Mouse (Mus musculus) cerebellum, adult 8-10 months (tissue): ENCODE data around the gene Reps2.
A peak's percentile ranks its signal among the peaks of the same experiment; 100 is the strongest.

Experiments used
- DNase-seq: peaks from one replicate; pipeline ENCODE4 v3.0.0; 2022

The Reps2 gene

DNA sequence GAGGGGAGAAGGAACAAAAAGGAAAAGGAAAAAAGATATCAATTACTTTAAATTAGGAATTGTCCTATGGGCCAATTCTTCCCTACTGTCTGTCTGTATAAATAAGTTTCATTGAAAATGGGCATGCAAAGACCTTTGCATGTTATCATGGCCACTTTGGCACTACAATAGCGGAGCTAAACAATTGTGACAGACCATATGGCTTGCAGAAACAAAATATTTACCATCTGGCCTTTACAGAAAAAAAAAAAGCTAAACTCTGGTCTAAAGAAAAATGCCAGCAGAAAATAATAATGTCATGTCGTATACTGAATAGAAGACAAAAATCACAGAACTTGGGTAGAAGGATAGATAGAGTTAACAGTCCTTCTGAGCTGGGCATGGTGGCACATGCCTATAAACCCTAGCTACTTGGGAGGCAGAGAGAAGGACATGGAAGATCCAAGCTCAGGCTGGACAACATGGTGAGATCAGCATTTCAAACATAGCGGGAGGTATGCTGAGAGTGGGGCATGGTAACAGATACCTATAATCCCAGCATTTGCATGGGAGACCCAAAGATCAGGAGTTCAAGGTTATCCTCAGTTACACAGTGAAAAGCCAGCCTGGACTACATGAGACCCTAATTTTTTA is 54.2 kb downstream of the Reps2 start:
- no peak for DNase-seq

- no peak for DNase-seq
These were observed 59.1 kb downstream of the Reps2 start for GRCm38 (mm10) chrX:162584349-162584748.

DNA sequence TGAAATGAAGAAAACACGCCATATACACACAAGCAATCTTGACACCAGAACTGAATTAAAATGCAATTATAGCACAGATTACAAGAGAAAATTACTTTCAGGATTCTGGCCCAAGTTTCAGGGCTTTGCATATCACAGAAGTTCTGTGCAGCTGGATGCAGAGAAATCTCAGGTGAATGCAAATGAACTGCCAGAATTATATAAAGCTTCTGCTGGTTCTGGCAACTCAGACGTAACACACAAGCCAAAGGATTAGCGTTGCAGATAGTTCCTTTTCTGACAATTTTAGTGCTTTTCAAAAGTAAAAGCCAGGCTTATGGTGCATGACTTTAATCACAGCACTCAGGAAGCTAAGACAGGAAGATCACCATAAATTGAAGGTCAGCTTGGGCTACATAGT is 62.9 kb downstream of the Reps2 start:
- DNase-seq = no peak

DNA sequence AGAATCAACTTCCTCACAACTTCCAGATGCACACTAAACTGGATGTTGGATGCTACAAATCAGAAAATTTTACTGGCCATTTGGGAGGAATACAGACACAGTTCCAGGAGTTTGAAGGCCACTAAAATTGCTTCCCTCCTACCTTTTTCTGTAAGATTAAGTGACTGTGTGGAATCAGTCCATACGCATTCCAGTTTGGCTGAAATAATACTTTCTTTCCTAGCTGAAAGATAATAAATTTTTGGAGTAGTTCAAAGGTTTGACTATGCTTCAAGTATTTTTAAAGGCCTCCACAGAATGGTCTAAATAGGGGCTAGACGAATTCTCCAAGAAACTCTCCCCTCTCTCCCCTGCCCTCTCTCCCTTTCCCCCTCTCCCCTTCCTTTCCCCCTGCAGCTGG is 75.0 kb downstream of the Reps2 start:
- DNase-seq = no peak

- no peak for DNase-seq
These were observed 77.9 kb downstream of the Reps2 start for GRCm38 (mm10) chrX:162565501-162565900.

GRCm38 (mm10) chrX:162556459-162556841 is 87.0 kb downstream of the Reps2 start:
- no peak for DNase-seq

DNA sequence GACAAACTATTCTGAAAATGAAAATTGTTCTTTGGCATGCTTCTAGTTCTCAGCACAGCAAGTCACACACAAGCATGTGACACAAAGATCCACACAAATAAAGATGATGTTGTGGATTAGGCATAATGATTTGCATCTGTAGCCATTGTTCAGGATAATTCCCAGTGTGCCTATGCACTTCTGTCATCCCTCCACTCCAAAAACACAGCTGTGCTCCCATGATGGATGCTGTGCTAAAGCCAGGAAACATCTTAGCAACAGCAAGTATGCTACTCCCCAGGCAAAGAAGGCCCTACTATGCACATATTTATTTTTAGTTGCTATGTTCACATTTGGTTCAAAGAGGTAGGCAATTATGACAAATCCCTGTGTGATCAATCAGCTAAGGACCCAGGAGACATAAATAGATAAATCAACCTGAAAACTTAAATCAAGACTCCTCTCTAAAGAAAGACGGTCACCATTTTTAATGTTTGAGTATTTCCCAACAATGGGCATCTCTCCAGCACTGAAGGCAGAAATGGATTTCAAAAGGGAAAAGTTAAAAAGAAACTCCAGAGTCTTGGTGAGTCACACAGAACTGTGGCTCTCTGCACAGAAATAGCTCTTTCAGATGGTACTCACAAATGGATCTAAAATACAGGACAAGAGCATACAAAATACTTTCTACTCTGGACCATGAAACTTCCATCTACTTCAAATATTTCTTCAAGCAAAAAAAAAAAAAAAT is 87.6 kb downstream of the Reps2 start:
- DNase-seq = no peak

- DNase-seq = peak; percentile 47
These were observed 88.9 kb downstream of the Reps2 start for GRCm38 (mm10) chrX:162554513-162554912.

GRCm38 (mm10) chrX:162552383-162552782 is 91.1 kb downstream of the Reps2 start:
- no peak for DNase-seq

- no peak for DNase-seq
These were observed 98.4 kb downstream of the Reps2 start for GRCm38 (mm10) chrX:162545037-162545436.

DNA sequence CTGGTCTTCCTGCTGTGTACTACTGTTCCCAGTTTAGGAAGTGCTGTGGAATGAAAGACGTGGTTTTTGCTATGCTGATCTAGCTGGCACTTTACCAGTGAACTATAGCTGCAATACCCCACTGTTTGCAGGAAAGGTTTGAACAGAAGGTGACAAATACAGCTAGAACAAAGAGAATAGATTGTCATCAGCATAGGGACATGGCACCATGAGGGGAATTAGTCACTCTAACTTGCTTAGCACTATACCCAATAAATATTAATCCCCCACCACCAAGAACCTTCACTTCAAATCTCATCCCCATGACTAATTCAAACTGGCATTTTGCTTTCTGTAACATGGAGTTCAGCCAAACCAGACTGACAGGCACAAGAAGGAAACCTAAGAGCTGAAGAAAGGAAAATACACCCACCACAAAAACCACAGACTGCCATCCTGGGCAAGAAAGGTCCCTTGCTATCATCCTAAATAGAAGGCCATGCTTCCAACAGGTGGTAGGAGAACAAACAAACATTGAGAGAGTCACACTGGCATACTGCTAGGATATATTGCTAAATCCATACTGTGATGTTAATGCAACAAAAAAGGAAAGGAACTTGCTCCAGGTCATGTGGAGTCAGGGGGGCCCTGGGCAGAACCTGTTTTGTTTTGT is 100.7 kb downstream of the Reps2 start:
- DNase-seq = peak; percentile 17

GRCm38 (mm10) chrX:162541961-162542360 is 101.5 kb downstream of the Reps2 start:
- no peak for DNase-seq

- DNase-seq = no peak
These were observed 112.4 kb downstream of the Reps2 start for GRCm38 (mm10) chrX:162531016-162531415.

GRCm38 (mm10) chrX:162527240-162527639 is 116.2 kb downstream of the Reps2 start:
- DNase-seq = peak; percentile 63

DNA sequence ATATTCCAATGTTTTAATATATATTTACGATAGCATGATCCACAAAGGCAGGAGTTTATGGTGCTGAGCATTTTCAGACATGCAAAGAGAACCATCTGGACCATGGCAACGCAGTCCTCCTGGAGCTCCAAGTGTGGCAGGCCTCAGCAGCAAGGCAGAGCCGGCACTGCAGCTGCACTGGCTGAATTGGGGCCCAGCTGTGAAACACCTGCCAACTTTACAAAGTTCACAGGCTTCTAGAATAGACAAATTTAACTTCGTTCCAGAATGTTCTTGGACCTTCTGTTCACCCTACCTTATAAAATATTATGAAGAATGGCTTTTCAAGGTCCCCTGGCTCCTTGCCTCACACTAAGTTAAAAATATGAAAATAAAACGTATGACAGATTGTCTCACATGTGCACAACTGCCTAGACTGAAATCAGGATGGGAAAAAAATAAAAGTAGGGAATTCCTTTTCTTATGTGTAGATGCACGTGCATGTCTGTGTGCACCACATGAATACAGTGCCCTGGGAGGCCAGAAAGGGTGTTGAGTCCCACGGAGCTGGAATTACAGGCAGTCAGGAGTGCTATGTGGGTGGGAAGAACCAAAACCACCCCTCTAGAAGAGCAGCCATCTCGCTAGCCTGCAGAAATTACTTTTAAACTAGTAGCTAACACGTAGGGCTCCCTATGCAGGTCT is 121.5 kb downstream of the Reps2 start:
- no peak for DNase-seq

DNA sequence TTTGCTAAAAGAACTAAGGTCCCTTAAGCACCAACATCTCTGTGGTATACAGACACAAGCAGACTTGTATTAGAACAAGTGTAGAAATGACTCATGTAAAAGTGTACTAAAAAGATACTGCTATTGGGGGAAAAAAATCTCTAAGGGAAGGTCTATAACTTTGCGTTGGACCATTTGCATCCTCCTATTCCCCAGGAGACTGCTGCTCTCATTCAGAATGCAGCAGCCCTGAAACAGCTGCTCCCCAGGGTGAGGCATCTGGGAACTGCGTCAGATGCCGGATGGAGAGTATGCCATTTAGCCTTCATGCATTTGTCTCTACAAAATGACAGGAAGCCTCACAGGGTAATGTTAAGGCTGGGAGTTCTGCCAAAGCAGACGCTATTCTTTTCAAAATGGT is 122.3 kb downstream of the Reps2 start:
- DNase-seq = no peak

DNA sequence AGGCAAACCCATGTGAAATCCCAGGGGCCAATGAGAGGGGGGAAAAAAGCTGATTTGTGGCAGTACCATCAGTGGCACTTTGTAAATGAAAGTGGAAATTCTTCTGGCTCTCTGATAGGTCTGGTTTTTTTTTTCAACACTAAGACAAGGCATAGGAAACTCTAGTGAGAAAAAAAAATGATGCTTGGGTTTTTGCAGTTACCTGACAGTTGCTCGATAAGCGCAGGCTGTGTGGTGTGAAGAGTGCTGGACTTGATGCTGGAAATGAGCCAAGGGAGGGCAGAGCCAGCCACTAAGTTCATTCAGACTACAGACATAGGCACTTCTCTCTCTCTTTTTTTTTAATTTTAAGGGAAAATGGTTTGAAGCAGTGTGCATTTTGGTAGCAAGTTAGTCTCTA is 123.1 kb downstream of the Reps2 start:
- DNase-seq = no peak

DNA sequence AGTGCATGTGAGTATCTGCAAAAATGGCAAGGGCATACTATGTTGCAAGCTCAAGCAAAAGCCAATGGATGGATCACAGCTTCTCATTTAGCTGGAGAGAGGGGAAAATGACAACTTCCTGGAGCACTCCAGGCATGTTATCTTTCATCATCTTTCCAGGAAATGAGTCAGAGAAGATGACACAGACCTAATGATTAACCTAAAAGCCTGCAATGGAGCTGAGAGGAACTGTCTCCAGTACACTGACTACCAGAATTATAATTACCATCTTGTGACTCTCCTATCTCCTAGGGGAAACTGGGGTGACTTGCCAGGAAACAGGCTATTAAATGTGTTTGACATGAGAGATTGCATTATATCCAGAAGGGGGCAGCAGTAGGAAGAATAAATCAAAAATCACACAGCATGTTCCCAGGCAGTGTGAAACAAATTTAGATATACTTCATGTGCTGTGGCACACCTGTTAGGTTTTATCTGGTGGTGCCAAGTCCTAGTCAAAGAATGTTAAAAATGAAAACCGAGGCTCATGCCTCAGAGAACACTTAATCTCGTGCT is 132.9 kb downstream of the Reps2 start:
- DNase-seq = peak; percentile 15

DNA sequence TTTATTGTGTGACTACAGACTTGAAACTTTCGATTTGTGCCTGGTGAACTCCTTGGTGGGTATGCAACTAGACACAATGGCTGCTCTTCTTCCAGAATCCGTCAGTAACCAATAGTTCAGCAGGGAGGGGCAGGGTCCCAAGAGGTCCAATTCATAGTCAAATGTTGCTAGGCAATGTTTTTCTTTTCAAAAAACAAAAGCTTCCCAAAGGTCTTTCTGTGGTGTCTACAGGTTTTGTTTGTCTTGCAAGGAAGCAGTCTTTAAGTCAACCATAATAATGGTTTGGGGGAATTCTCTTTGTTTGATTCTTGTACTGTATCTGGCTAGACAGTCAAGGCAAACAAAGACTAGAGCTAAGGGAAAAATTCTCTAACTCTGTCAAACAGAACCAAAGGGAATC is 138.3 kb downstream of the Reps2 start:
- DNase-seq = no peak

DNA sequence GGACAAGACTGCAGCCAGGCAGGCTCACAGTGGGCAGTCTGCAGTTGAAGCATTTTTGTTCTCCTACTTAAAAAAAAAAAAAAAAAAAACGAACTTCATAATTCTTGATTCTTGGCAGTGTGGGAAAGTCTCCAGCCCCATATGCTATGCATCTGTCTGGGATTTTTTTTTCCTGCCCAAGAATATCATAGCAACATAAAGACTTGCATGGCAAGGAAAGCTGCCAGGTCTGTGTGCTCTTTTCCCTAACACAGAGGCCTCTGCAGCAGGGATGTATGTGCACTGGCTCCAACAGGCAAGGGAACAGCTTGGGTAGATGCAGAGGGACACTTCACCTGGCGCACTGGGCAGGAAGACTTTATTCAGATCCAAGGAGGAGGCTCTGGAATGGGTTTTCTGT is 140.0 kb downstream of the Reps2 start:
- DNase-seq = no peak

DNA sequence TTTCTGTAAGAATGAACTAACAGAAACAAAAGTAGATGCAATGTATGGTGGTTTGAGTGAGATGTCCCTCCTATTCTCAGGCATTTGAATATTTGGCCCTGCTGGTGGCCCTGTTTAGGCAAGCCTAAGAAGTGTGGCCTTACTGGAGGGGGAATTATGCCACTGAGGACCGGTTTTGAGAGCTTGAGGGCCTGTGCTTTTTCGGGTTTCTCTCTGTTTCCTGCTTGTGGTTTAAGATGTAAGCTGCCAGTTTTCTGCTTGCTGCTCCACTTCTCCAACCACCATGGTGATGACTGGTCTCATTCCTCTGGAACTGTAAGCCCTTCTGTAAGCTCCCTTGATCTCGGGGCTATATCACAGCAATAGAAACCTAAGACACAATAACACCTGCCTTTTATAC is 142.5 kb downstream of the Reps2 start:
- no peak for DNase-seq

GRCm38 (mm10) chrX:162496485-162496884 is 147.0 kb downstream of the Reps2 start:
- no peak for DNase-seq

DNA sequence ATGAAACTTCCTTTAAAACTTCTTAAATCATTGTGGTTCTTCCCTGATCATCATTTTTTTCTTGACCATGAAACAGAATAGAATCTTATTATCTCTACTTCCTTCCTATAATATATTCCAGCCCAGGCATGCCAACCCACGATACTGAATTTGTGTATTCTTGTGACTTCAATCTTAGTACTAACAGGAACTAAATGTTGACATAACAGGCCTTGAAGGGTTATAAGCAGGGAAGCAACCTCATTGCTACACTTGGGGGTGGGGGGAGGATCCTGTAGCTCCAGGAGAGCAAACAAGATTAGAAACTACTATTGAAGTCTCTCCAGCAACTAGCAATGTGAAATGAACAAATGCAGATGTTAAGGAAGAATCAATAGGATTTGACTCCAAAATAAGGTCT is 154.8 kb downstream of the Reps2 start:
- DNase-seq = no peak
